Mouse (Mus musculus): Measurements from ENCODE around the gene Bag1.

DNA sequence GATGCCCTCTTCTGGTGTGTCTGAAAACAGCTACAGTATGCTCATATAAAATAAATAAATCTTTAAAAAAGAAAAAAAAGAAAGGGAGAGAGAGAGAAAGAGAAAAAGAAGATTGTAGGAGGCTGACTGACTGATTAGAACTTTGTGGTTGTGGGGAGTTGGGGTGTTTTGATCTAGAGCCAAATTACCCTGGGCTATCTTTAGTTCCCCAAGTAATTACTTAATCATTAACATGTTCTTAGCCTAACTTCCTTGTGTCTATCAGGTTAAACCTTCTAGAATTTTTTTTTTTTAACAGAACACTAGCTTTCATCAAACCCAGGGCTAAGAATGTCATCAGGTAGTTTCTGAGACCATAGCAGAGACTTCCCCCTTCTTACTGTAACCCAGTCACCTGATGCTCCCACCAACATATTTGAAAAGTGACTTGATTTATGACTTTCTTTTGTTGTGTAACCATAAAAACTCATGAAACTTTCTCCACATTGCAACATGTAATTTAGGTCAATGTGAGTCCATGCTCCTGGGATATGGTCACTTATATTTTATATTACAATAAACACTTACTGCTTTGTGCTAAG, 33.7 kb downstream of the Bag1 start:
- no peak for TF ChIP-seq CTCF (IDR thresholded peaks at IDR 0.05; ENCODE audit: low read depth)
- no peak for TF ChIP-seq EP300 (optimal IDR thresholded peaks at IDR 0.05)
